Mouse (Mus musculus) ES-E14 (cell line): ENCODE measurements at regions not wholly inside any gene's neighbourhood (a gene's known extent, or its start where the extent isn't known, plus 50 kb on each side); places are given as distances from the start of the nearest gene placed in this dataset.
A peak's percentile ranks its signal among the peaks of the same experiment; 100 is the strongest.

Source experiments
- HCFC1 ChIP-seq: IDR thresholded peaks from 2 replicates; pipeline ENCODE4 v1.6.1; 2012; ENCODE audit warnings: low read length, inconsistent platforms, borderline replicate concordance; ENCODE audit not compliant: insufficient read depth
- MAFK ChIP-seq: IDR thresholded peaks from 2 replicates; pipeline ENCODE4 v1.6.1; 2014; ENCODE audit warnings: mild to moderate bottlenecking, low read depth, low read length, inconsistent platforms; ENCODE audit not compliant: insufficient read depth
- ZC3H11A ChIP-seq: IDR thresholded peaks from 2 replicates; pipeline ENCODE4 v1.6.1; 2012; ENCODE audit warnings: low read depth, mild to moderate bottlenecking, inconsistent platforms, low read length, borderline replicate concordance
- ZNF384 ChIP-seq: IDR thresholded peaks from 2 replicates; pipeline ENCODE4 v1.6.1; 2012; ENCODE audit warnings: low read depth, low read length, inconsistent platforms

DNA sequence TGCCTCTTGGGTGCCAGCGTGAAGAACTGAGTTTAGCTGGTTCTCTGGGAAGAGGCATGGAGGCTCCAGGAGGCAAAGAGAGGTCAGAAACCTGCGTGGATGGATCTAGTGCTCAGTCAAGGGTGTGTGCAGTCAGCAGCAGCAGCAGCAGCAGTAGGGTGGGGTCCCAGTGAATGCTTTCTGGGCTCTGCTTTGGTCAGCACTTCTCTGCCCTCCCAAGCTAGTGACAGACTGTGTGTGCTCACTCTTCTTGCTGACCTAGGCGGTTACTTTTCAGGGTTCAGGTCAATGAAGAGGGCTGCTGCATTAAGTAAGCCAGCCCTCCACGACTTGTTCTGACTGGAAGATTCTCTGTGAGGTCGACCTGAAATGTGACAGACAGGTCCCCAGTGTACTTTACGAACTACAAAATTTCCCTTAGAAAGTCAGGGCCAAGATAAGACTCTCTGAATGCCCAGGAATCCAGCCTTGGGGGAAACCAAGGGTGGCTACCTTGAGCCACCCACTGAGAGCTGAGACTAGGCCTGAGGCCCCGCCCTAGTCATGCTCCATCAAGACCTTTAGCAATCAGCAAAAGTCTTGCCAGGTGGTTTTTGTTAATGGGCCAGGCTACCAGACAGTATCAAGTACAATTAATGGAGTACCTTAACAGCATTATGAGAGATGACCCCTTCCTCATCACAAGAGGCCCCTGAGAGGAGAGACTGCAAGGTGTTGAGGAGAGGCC is 114.9 kb upstream of the Lemd2 start:
- TF ChIP-seq HCFC1, result no peak
- no peak for TF ChIP-seq ZNF384
- TF ChIP-seq ZC3H11A, result no peak
- peak; percentile 41; the same call in 1 of the 2 replicates for TF ChIP-seq MAFK
